Mouse (Mus musculus): Measurements from ENCODE around the gene Cplx3. TPM values are rescaled to one million over a fixed set of nuclear protein-coding genes. Genes with fewer than 3 reads are reported as not detected.

The Cplx3 gene
- total and polyA plus RNA-seq, 3 experiments: not detected

DNA sequence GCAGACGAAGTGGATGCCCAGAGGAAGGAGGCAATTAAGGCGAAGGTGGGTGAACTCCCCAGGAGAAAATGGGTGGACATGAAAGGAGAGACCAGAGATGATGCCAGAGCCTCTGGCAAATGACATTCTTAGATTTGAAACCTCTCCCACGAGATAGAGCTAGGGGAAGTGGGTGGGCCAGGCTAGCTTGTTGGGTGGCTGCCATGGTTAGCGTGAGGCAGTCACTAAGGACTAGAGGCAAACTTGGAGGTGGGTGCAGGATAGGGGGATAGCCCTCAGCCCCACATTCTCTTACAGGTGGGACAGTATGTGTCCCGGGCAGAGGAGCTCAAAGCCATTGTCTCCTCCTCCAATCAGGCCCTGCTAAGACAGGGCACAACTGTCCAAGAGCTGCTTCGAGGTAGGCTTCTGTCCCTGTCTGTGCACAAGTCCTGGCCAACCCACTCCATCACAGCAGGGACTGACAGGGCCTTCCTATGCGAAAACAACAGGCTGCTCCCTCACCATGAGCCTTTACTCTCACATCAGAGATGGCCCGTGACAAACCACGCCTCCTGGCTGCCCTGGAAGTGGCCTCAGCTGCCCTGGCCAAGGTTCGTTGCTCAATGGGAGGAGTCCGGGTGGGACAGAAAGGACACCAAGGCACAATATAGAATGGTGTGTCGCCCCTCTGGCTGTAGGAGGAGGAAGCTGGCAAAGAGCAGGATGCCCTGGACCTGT is 12.5 kb downstream of the Cplx3 start:
- Histone ChIP-seq H3K79me2 (ENCODE audit: control insufficient read depth, insufficient read depth, low read length, poor library complexity) (peaks cover 3% of the 10 kb centered on the region; the same call in 1 of the 2 replicates), H3K4me1 (ENCODE audit: control insufficient read depth in 1 of 2, insufficient read depth in 2 of 2, low read length in 2 of 2) (peaks cover 0 to 5% of the 10 kb centered on the region in 2 experiments; a peak in 2 of 4 replicates), H3K36me3 (ENCODE audit: control insufficient read depth in 1 of 2, insufficient read depth in 2 of 2, low read length in 2 of 2) (no peaks in the 10 kb centered on the region; a peak in 1 of 4 replicates), H3K9ac (ENCODE audit: control insufficient read depth, low read depth, low read length, poor library complexity, severe bottlenecking) (no peak overlapping the region), H3K27me3 (ENCODE audit: control insufficient read depth in 1 of 2, insufficient read depth in 2 of 2, low read length in 2 of 2) (no peaks in the 10 kb centered on the region), H3K4me3 (ENCODE audit: control insufficient read depth in 1 of 2, insufficient read depth in 1 of 2, low read depth in 2 of 2, low read length in 2 of 2) (no peak overlapping the region), H3K27ac (ENCODE audit: control insufficient read depth, low read depth, low read length) (no peak overlapping the region), H3K9me3 (replicated peaks; ENCODE audit: insufficient read depth, low read length) (no peaks in the 10 kb centered on the region)
- TF ChIP-seq CTCF (IDR thresholded peaks at IDR 0.05 in 2 of 3, conservative IDR thresholded peaks at IDR 0.05 in 1 of 3; ENCODE audit: control insufficient read depth in 1 of 3, insufficient read depth in 1 of 3, low read depth in 2 of 3, low read length in 3 of 3, poor library complexity in 1 of 3, severe bottlenecking in 1 of 3): no peak
- no peak for TF ChIP-seq MAX (IDR thresholded peaks at IDR 0.05; ENCODE audit: low read length)
- TF ChIP-seq MYB (IDR thresholded peaks at IDR 0.05; ENCODE audit: low read depth, low read length): no peak
- no peak for TF ChIP-seq JUND (IDR thresholded peaks at IDR 0.05; ENCODE audit: low read depth, low read length)
- TF ChIP-seq MAFK (IDR thresholded peaks at IDR 0.05; ENCODE audit: borderline replicate concordance, low read depth, low read length): no peak
- peak; percentile 22 for DNase-seq (ENCODE audit: low read depth, low spot score)

GRCm38 (mm10) chr9:57590726-57591125 is 15.4 kb downstream of the Cplx3 start:
- Histone ChIP-seq H3K27me3 (ENCODE audit: control insufficient read depth in 1 of 2, insufficient read depth in 2 of 2, low read length in 2 of 2) (no peaks in the 10 kb centered on the region), H3K27ac (ENCODE audit: control insufficient read depth, low read depth, low read length) (no peak overlapping the region), H3K4me1 (ENCODE audit: control insufficient read depth in 1 of 2, insufficient read depth in 2 of 2, low read length in 2 of 2) (peaks cover 0 to 5% of the 10 kb centered on the region in 2 experiments; a peak in 2 of 4 replicates), H3K9ac (ENCODE audit: control insufficient read depth, low read depth, low read length, poor library complexity, severe bottlenecking) (no peak overlapping the region), H3K9me3 (replicated peaks; ENCODE audit: insufficient read depth, low read length) (no peaks in the 10 kb centered on the region), H3K79me2 (ENCODE audit: control insufficient read depth, insufficient read depth, low read length, poor library complexity) (peaks cover 3% of the 10 kb centered on the region; the same call in 1 of the 2 replicates), H3K4me3 (ENCODE audit: control insufficient read depth in 1 of 2, insufficient read depth in 1 of 2, low read depth in 2 of 2, low read length in 2 of 2) (no peak overlapping the region), H3K36me3 (ENCODE audit: control insufficient read depth in 1 of 2, insufficient read depth in 2 of 2, low read length in 2 of 2) (no peaks in the 10 kb centered on the region; a peak in 1 of 4 replicates)
- DNase-seq (ENCODE audit: low read depth, low spot score): peak; percentile 17
- TF ChIP-seq MYB (IDR thresholded peaks at IDR 0.05; ENCODE audit: low read depth, low read length): no peak
- peak in 1 of 3 experiments; percentile 20; a peak in 1 of 6 replicates for TF ChIP-seq CTCF (IDR thresholded peaks at IDR 0.05 in 2 of 3, conservative IDR thresholded peaks at IDR 0.05 in 1 of 3; ENCODE audit: control insufficient read depth in 1 of 3, insufficient read depth in 1 of 3, low read depth in 2 of 3, low read length in 3 of 3, poor library complexity in 1 of 3, severe bottlenecking in 1 of 3)
- 0 out of 2 replicates have a peak, but pooled peaks have one; percentile 5 for TF ChIP-seq SMC3 (IDR thresholded peaks at IDR 0.05; ENCODE audit: low read depth, low read length)
- TF ChIP-seq RAD21 (IDR thresholded peaks at IDR 0.05; ENCODE audit: low read depth, low read length): peak; percentile 22

DNA sequence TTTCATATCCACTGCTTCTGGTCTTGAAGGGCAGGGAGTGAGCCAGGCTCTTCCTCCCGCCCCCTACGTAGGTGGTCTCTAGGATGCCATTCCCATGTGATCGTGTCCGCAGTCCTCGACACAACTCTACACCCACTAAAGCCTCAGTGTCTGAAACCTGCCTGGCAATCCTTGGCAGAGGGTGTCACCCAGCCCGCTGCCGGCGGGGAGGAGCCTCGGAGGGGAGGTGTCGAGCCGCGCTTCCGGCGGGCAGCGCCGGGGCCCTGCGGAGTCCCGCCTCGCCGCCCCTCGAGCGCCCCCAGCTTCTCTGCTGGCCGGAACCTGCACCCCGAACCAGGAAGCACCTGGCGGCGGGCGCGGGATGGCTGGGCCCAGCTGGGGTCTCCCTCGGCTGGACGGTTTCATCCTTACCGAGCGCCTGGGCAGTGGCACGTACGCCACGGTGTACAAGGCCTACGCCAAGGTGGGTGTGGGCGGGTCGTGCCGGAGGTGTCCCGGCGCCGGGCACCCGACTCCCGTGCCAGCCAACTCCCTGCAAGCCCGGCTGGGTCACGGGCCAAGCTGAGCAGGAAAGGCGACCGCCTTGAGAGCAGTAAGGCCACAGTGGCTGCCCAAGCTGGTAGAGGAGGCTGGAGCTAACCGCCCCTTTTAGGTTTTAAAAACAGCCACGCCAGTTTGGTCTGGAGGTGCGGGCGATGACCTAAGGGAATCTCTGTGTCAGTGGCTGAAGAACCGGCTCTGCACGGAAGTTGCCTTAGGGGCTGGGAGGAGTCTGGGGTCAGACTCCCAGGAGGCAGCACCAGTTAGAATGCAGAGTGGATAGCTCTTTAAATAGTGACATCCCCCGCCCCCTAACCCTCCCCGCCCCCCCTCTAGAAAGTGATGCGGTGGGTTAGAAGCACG is 16.6 kb downstream of the Cplx3 start, which contains the start of gene Ulk3:
Ulk3 (plus strand) TSS at position 229 of the 903 bp plus-strand sequence.
- Histone ChIP-seq H3K27ac (ENCODE audit: control insufficient read depth, low read depth, low read length) (peak within 1 kb of the TSS; percentile 30), H3K4me1 (ENCODE audit: control insufficient read depth in 1 of 2, insufficient read depth in 2 of 2, low read length in 2 of 2) (peaks cover 0 to 5% of the 10 kb centered on the region in 2 experiments; a peak in 2 of 4 replicates), H3K27me3 (ENCODE audit: control insufficient read depth in 1 of 2, insufficient read depth in 2 of 2, low read length in 2 of 2) (no peaks in the 10 kb centered on the region), H3K9ac (ENCODE audit: control insufficient read depth, low read depth, low read length, poor library complexity, severe bottlenecking) (peak within 1 kb of the TSS; percentile 84), H3K9me3 (replicated peaks; ENCODE audit: insufficient read depth, low read length) (no peaks in the 10 kb centered on the region), H3K79me2 (ENCODE audit: control insufficient read depth, insufficient read depth, low read length, poor library complexity) (peaks cover 3% of the 10 kb centered on the region; the same call in 1 of the 2 replicates), H3K36me3 (ENCODE audit: control insufficient read depth in 1 of 2, insufficient read depth in 2 of 2, low read length in 2 of 2) (peaks cover 0 to 1% of the 10 kb centered on the region in 2 experiments; a peak in 2 of 4 replicates), H3K4me3 (ENCODE audit: control insufficient read depth in 1 of 2, insufficient read depth in 1 of 2, low read depth in 2 of 2, low read length in 2 of 2) (peak within 1 kb of the TSS; percentile 59 to 93)
- peak; percentile 82 for DNase-seq (ENCODE audit: low read depth, low spot score)
- TF ChIP-seq MAZ (IDR thresholded peaks at IDR 0.05; ENCODE audit: low read depth, low read length): peak; percentile 70; the same call in 1 of the 2 replicates
- peak; percentile 79 for TF ChIP-seq MXI1 (IDR thresholded peaks at IDR 0.05; ENCODE audit: low read depth, low read length)
- no peak for TF ChIP-seq ZC3H11A (IDR thresholded peaks at IDR 0.05; ENCODE audit: low read depth, low read length)
- no peak for TF ChIP-seq E2F4 (IDR thresholded peaks at IDR 0.05; ENCODE audit: borderline replicate concordance, low read depth, low read length)
- TF ChIP-seq SIN3A (IDR thresholded peaks at IDR 0.05; ENCODE audit: low read length): peak; percentile 74
- TF ChIP-seq CTCF (IDR thresholded peaks at IDR 0.05 in 2 of 3, conservative IDR thresholded peaks at IDR 0.05 in 1 of 3; ENCODE audit: control insufficient read depth in 1 of 3, insufficient read depth in 1 of 3, low read depth in 2 of 3, low read length in 3 of 3, poor library complexity in 1 of 3, severe bottlenecking in 1 of 3): peak in 2 of 3 experiments; percentile 38; a peak in 3 of 6 replicates
- peak; percentile 65 to 75; a peak in 2 of 4 replicates for TF ChIP-seq POLR2A (IDR thresholded peaks at IDR 0.05; ENCODE audit: control insufficient read depth in 1 of 2, insufficient read depth in 1 of 2, low read depth in 1 of 2, low read length in 2 of 2, poor library complexity in 1 of 2)
- peak; percentile 40 for TF ChIP-seq TCF12 (IDR thresholded peaks at IDR 0.05; ENCODE audit: low read depth, low read length)
- TF ChIP-seq POLR2AphosphoS2 (IDR thresholded peaks at IDR 0.05; ENCODE audit: low read length): peak; percentile 64; the same call in 1 of the 2 replicates
- TF ChIP-seq HCFC1 (IDR thresholded peaks at IDR 0.05; ENCODE audit: low read depth, low read length): peak; percentile 62
- TF ChIP-seq NELFE (IDR thresholded peaks at IDR 0.05; ENCODE audit: low read depth, low read length): peak; percentile 73
- TF ChIP-seq ZNF384 (IDR thresholded peaks at IDR 0.05; ENCODE audit: low read depth, low read length): no peak
- peak; percentile 75 for TF ChIP-seq ELF1 (IDR thresholded peaks at IDR 0.05; ENCODE audit: low read depth, low read length)
- TF ChIP-seq ETS1 (IDR thresholded peaks at IDR 0.05; ENCODE audit: low read depth, low read length): 0 out of 2 replicates have a peak, but pooled peaks have one; percentile 10
- peak; percentile 73; the same call in 1 of the 2 replicates for TF ChIP-seq ZMIZ1 (IDR thresholded peaks at IDR 0.05; ENCODE audit: low read depth, low read length)
